Mouse (Mus musculus): ENCODE measurements at regions not wholly inside any gene's neighbourhood (a gene's known extent, or its start where the extent isn't known, plus 50 kb on each side); places are given as distances from the start of the nearest gene placed in this dataset.

- no peak for DNase-seq (ENCODE audit: low spot score in 2 of 2)
These were observed 280.3 kb upstream of the Nr2f2 start for GRCm38 (mm10) chr7:70646801-70647200.

- no peak for DNase-seq (ENCODE audit: low spot score in 2 of 2)
These were observed 277.3 kb upstream of the Nr2f2 start for GRCm38 (mm10) chr7:70643694-70644301.

- no peak for DNase-seq (ENCODE audit: low spot score in 2 of 2)
These were observed 276.5 kb upstream of the Nr2f2 start for GRCm38 (mm10) chr7:70643055-70643454.

GRCm38 (mm10) chr7:70641217-70641616 is 274.7 kb upstream of the Nr2f2 start:
- no peak for DNase-seq (ENCODE audit: low spot score in 2 of 2)

GRCm38 (mm10) chr7:70640574-70640973 is 274.0 kb upstream of the Nr2f2 start:
- no peak for DNase-seq (ENCODE audit: low spot score in 2 of 2)

GRCm38 (mm10) chr7:70638161-70638560 is 271.6 kb upstream of the Nr2f2 start:
- no peak for DNase-seq (ENCODE audit: low spot score in 2 of 2)

GRCm38 (mm10) chr7:70634016-70634415 is 267.5 kb upstream of the Nr2f2 start:
- DNase-seq (ENCODE audit: low spot score in 2 of 2) = no peak

- DNase-seq (ENCODE audit: low spot score in 2 of 2) = no peak
These were observed 267.0 kb upstream of the Nr2f2 start for GRCm38 (mm10) chr7:70633577-70633976.

GRCm38 (mm10) chr7:70625643-70626231 is 259.2 kb upstream of the Nr2f2 start:
- DNase-seq (ENCODE audit: low spot score in 2 of 2) = no peak

- no peak for DNase-seq (ENCODE audit: low spot score in 2 of 2)
These were observed 258.4 kb upstream of the Nr2f2 start for GRCm38 (mm10) chr7:70624727-70625642.

- DNase-seq (ENCODE audit: low spot score in 2 of 2) = no peak
These were observed 257.6 kb upstream of the Nr2f2 start for GRCm38 (mm10) chr7:70624031-70624726.

GRCm38 (mm10) chr7:70619400-70619799 is 252.9 kb upstream of the Nr2f2 start:
- DNase-seq (ENCODE audit: low spot score in 2 of 2) = no peak

GRCm38 (mm10) chr7:70618270-70618669 is 251.7 kb upstream of the Nr2f2 start:
- no peak for DNase-seq (ENCODE audit: low spot score in 2 of 2)

- no peak for DNase-seq (ENCODE audit: low spot score in 2 of 2)
These were observed 240.0 kb upstream of the Nr2f2 start for GRCm38 (mm10) chr7:70606511-70606910.

GRCm38 (mm10) chr7:70604471-70605174 is 238.1 kb upstream of the Nr2f2 start:
- no peak for DNase-seq (ENCODE audit: low spot score in 2 of 2)

- no peak for DNase-seq (ENCODE audit: low spot score in 2 of 2)
These were observed 226.5 kb upstream of the Nr2f2 start for GRCm38 (mm10) chr7:70593027-70593426.

- no peak for DNase-seq (ENCODE audit: low spot score in 2 of 2)
These were observed 225.1 kb upstream of the Nr2f2 start for GRCm38 (mm10) chr7:70591361-70592256.

- DNase-seq (ENCODE audit: low spot score in 2 of 2) = no peak
These were observed 223.2 kb upstream of the Nr2f2 start for GRCm38 (mm10) chr7:70589713-70590112.

- DNase-seq (ENCODE audit: low spot score in 2 of 2) = no peak
These were observed 221.5 kb upstream of the Nr2f2 start for GRCm38 (mm10) chr7:70588061-70588460.

- DNase-seq (ENCODE audit: low spot score in 2 of 2) = no peak
These were observed 217.9 kb upstream of the Nr2f2 start for GRCm38 (mm10) chr7:70584480-70584879.
